Mouse (Mus musculus): ENCODE measurements around the gene Ssbp3. TPM values are rescaled to one million over a fixed set of nuclear protein-coding genes. Genes with fewer than 3 reads are reported as not detected.

The Ssbp3 gene
- polyA plus RNA-seq, 1 experiment from 2014 or later = 332 TPM

DNA sequence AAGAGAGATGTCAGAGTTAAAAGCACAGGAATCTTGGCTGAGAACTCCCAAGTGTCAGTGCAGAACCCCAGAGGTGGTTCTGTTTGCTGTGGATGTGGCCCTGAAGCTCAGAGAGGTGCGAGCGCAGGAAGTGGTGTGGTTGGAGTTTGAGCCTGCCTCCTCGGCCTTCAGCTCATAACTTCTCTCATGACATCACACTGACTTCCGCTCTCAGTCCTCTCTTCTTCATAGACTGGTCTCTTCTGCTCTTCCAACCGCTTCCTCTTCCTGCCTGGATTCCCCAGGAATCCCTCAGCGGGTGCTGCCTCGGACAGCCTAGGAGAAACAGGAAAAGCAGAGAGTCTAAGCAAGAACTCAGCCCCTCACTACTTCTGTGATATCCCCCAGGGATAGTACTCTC is 60.3 kb downstream of the Ssbp3 start:
- H3K9me3 ChIP-seq = no peaks in the 10 kb centered on the region
- ATAC-seq (ENCODE audit: low FRiP score, low read depth) = no peak
- no peak overlapping the region for H3K9ac ChIP-seq
- no peaks in the 10 kb centered on the region for H3K27me3 ChIP-seq (replicated peaks)
- 90% methylated on average over 7 of the region's 7 CpGs for WGBS
- H3K27ac ChIP-seq = no peak overlapping the region
- peaks cover 4% of the 10 kb centered on the region; the same call in 1 of the 2 replicates for H3K36me3 ChIP-seq
- H3K4me3 ChIP-seq = no peak overlapping the region
- peaks cover 79% of the 10 kb centered on the region for H3K4me1 ChIP-seq
- no peak overlapping the region for H3K4me2 ChIP-seq (replicated peaks)

- H3K27ac ChIP-seq = no peak overlapping the region
- H3K4me3 ChIP-seq = no peak overlapping the region
- no peaks in the 10 kb centered on the region for H3K9me3 ChIP-seq
- 86% methylated on average over 4 of the region's 4 CpGs for WGBS
- H3K36me3 ChIP-seq = 0 out of 2 replicates have a peak, but pooled peaks cover 4% of the 10 kb centered on the region
- ATAC-seq (ENCODE audit: low FRiP score, low read depth) = no peak
- no peak overlapping the region for H3K4me2 ChIP-seq (replicated peaks)
- H3K4me1 ChIP-seq = peaks cover 85% of the 10 kb centered on the region
- H3K9ac ChIP-seq = no peak overlapping the region
- no peaks in the 10 kb centered on the region for H3K27me3 ChIP-seq (replicated peaks)
These were observed 61.6 kb downstream of the Ssbp3 start for GRCm38 (mm10) chr4:106972061-106972460.

- H3K9ac ChIP-seq = no peak overlapping the region
- 0 out of 2 replicates have a peak overlapping the region, but pooled peaks have one; percentile 3 for H3K4me2 ChIP-seq (replicated peaks)
- H3K4me3 ChIP-seq = no peak overlapping the region
- H3K4me1 ChIP-seq = peaks cover 91% of the 10 kb centered on the region
- H3K36me3 ChIP-seq = 0 out of 2 replicates have a peak, but pooled peaks cover 4% of the 10 kb centered on the region
- 74% methylated on average over 15 of the region's 15 CpGs for WGBS
- no peak for ATAC-seq (ENCODE audit: low FRiP score, low read depth)
- H3K27me3 ChIP-seq (replicated peaks) = no peaks in the 10 kb centered on the region
- H3K27ac ChIP-seq = no peak overlapping the region
- no peaks in the 10 kb centered on the region for H3K9me3 ChIP-seq
These were observed 62.2 kb downstream of the Ssbp3 start for GRCm38 (mm10) chr4:106972461-106973384.

DNA sequence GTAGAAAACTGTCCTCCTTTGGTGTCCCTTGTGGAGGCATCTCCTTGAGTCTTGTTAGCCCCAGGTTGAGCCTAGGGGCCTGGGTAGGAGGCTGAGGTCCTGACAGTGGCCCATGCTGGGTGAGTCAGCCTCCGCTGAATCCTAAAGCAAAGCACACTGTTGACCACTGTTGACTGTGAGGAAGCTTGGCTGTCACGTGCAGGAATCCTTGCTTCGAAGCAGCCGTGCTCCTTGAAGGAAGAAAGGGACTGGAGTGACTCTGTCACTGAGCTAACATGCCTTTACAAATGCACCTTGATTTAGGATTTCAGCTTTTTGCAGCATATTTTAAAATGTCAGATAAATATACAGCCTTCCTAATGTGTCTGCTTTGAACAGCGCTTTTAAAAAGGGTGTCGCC is 64.8 kb downstream of the Ssbp3 start:
- Histone ChIP-seq H3K9ac (peak overlapping the region; percentile 38; the same call in 1 of the 2 replicates), H3K9me3 (no peaks in the 10 kb centered on the region), H3K4me3 (no peak overlapping the region), H3K36me3 (no peaks in the 10 kb centered on the region), H3K4me2 (replicated peaks) (no peak overlapping the region), H3K4me1 (peaks cover 99% of the 10 kb centered on the region), H3K27ac (0 out of 2 replicates have a peak overlapping the region, but pooled peaks have one; percentile 26), H3K27me3 (replicated peaks) (no peaks in the 10 kb centered on the region)
- 59% methylated on average over 6 of the region's 6 CpGs for WGBS
- no peak for ATAC-seq (ENCODE audit: low FRiP score, low read depth)

DNA sequence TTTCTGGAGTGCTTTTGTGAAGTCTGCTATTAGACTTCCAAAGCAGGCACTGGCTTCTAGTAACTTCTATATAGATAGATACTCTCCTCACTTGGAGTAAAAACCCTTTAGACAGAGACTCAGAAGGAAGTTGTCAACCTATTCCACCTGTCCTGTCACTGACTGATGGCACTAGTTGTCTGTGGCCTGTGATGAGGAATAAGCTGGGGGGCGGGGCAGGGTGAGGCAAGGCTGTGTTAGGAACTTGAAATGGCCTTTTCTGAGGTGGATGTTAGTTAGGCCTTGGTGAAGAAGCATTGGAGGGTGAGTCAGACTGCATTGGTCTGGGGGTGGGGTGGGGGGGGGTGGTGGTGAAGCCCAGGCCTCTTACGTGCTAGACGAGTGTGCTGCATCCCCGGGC is 65.4 kb downstream of the Ssbp3 start:
- peaks cover 99% of the 10 kb centered on the region for H3K4me1 ChIP-seq
- H3K27ac ChIP-seq = no peak overlapping the region
- no peak overlapping the region for H3K9ac ChIP-seq
- no peak for ATAC-seq (ENCODE audit: low FRiP score, low read depth)
- H3K36me3 ChIP-seq = no peaks in the 10 kb centered on the region
- no peaks in the 10 kb centered on the region for H3K27me3 ChIP-seq (replicated peaks)
- WGBS = 37% methylated on average over 4 of the region's 4 CpGs
- no peaks in the 10 kb centered on the region for H3K9me3 ChIP-seq
- no peak overlapping the region for H3K4me3 ChIP-seq
- H3K4me2 ChIP-seq (replicated peaks) = no peak overlapping the region

- H3K4me3 ChIP-seq = no peak overlapping the region
- H3K4me2 ChIP-seq (replicated peaks) = peak overlapping the region; percentile 37
- peaks cover under 1% of the 10 kb centered on the region; the same call in 1 of the 2 replicates for H3K36me3 ChIP-seq
- 0 out of 2 replicates have a peak overlapping the region, but pooled peaks have one; percentile 5 for H3K9ac ChIP-seq
- H3K27me3 ChIP-seq (replicated peaks) = no peaks in the 10 kb centered on the region
- ATAC-seq (ENCODE audit: low FRiP score, low read depth) = no peak
- H3K4me1 ChIP-seq = peaks cover 98% of the 10 kb centered on the region
- 47% methylated on average over 2 of the region's 2 CpGs for WGBS
- H3K27ac ChIP-seq = peak overlapping the region; percentile 26; the same call in 1 of the 2 replicates
- no peaks in the 10 kb centered on the region for H3K9me3 ChIP-seq
These were observed 66.1 kb downstream of the Ssbp3 start for GRCm38 (mm10) chr4:106976576-106976975.

GRCm38 (mm10) chr4:106977218-106977651 is 66.7 kb downstream of the Ssbp3 start:
- Histone ChIP-seq H3K36me3 (peaks cover 2% of the 10 kb centered on the region; the same call in 1 of the 2 replicates), H3K27me3 (replicated peaks) (no peaks in the 10 kb centered on the region), H3K9ac (0 out of 2 replicates have a peak overlapping the region, but pooled peaks have one; percentile 5), H3K9me3 (no peaks in the 10 kb centered on the region), H3K27ac (peak overlapping the region; percentile 26; the same call in 1 of the 2 replicates), H3K4me3 (no peak overlapping the region), H3K4me2 (replicated peaks) (peak overlapping the region; percentile 37), H3K4me1 (peaks cover 96% of the 10 kb centered on the region)
- ATAC-seq (ENCODE audit: low FRiP score, low read depth) = peak; percentile 73
- 3% methylated on average over 6 of the region's 6 CpGs for WGBS

GRCm38 (mm10) chr4:106978376-106978775 is 67.9 kb downstream of the Ssbp3 start:
- Histone ChIP-seq H3K4me3 (no peak overlapping the region), H3K4me1 (peaks cover 96% of the 10 kb centered on the region), H3K27ac (peak overlapping the region; percentile 23), H3K36me3 (peaks cover 2% of the 10 kb centered on the region; the same call in 1 of the 2 replicates), H3K9me3 (no peaks in the 10 kb centered on the region), H3K9ac (peak overlapping the region; percentile 10; the same call in 1 of the 2 replicates), H3K27me3 (replicated peaks) (no peaks in the 10 kb centered on the region), H3K4me2 (replicated peaks) (0 out of 2 replicates have a peak overlapping the region, but pooled peaks have one; percentile 20)
- whole genome bisulfite sequencing = 35% methylated on average over 8 of the region's 8 CpGs
- ATAC-seq (ENCODE audit: low FRiP score, low read depth) = no peak

- Histone ChIP-seq H3K4me2 (replicated peaks) (no peak overlapping the region), H3K9ac (no peak overlapping the region), H3K27me3 (replicated peaks) (no peaks in the 10 kb centered on the region), H3K9me3 (no peaks in the 10 kb centered on the region), H3K36me3 (peaks cover 2% of the 10 kb centered on the region; the same call in 1 of the 2 replicates), H3K4me3 (no peak overlapping the region), H3K4me1 (peaks cover 96% of the 10 kb centered on the region), H3K27ac (no peak overlapping the region)
- 30% methylated on average over 7 of the region's 7 CpGs for WGBS
- ATAC-seq (ENCODE audit: low FRiP score, low read depth) = no peak
These were observed 70.2 kb downstream of the Ssbp3 start for GRCm38 (mm10) chr4:106980669-106981068.

DNA sequence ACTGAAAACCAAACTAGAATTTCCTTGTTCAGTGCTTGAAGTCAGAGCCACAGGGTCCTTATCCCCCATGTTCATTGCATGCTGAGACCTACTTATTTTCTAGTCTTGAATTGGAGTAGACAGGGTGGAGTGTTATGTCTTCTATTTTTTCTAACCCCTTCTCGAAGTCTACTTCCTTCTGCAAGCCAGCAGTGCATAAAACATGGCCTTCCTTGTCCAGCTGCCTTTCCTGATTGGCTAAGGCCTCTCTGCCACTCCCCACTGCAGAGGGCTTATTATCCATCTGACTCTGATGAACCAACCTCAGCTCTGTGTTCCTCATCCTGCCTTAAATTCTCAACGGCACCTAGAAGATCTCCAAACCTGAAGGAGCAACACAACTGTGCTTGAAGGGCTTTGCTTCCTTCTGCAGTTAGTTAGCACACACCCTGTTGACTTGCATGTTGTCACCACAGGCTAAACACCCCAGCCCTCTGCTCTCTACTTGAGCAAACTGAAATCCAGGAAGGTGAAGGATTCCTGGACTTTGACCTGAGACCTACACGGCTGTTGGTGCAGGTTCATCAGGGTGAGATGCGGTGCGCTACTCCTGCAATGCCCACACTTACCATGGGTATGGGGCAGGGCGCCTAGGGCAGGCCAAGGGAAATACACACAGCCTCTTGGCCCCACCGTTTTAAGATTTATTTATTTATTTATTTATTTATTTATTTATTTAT is 71.0 kb downstream of the Ssbp3 start:
- ATAC-seq (ENCODE audit: low FRiP score, low read depth) = no peak
- H3K9ac ChIP-seq = no peak overlapping the region
- no peak overlapping the region for H3K27ac ChIP-seq
- no peaks in the 10 kb centered on the region for H3K9me3 ChIP-seq
- no peaks in the 10 kb centered on the region for H3K27me3 ChIP-seq (replicated peaks)
- no peak overlapping the region for H3K4me3 ChIP-seq
- peaks cover 96% of the 10 kb centered on the region for H3K4me1 ChIP-seq
- H3K36me3 ChIP-seq = peaks cover 2% of the 10 kb centered on the region; the same call in 1 of the 2 replicates
- no peak overlapping the region for H3K4me2 ChIP-seq (replicated peaks)
- 73% methylated on average over 7 of the region's 7 CpGs for WGBS

- H3K4me2 ChIP-seq (replicated peaks) = no peak overlapping the region
- H3K36me3 ChIP-seq = peaks cover 2% of the 10 kb centered on the region; the same call in 1 of the 2 replicates
- ATAC-seq (ENCODE audit: low FRiP score, low read depth) = no peak
- H3K27me3 ChIP-seq (replicated peaks) = no peaks in the 10 kb centered on the region
- no peaks in the 10 kb centered on the region for H3K9me3 ChIP-seq
- H3K4me1 ChIP-seq = peaks cover 95% of the 10 kb centered on the region
- H3K4me3 ChIP-seq = no peak overlapping the region
- 25% methylated on average over 4 of the region's 4 CpGs for WGBS
- no peak overlapping the region for H3K9ac ChIP-seq
- H3K27ac ChIP-seq = no peak overlapping the region
These were observed 72.0 kb downstream of the Ssbp3 start for GRCm38 (mm10) chr4:106982344-106983121.
